Mouse (Mus musculus) liver, embryonic 11.5 days (tissue): ENCODE data around the gene Caskin2. TPM values are rescaled to one million over a fixed set of nuclear protein-coding genes. Genes with fewer than 3 reads are reported as not detected.

Source experiments
- ATAC-seq: fragments of 200-750 bp; cut with Nextera tagmentation; replicated peaks from 2 replicates; pipeline ENCODE4 v1.8.0; 2017; ENCODE audit warnings: moderate number of reproducible peaks, mild to moderate bottlenecking, moderate TSS enrichment, moderate library complexity; ENCODE audit not compliant: low FRiP score
- DNase-seq: peaks from one replicate; pipeline ENCODE4 v3.0.0-alpha.2; 2017; ENCODE audit warnings: low spot score
- H3K27ac ChIP-seq: fragments of 300-500 bp; sonication (generic); 2 replicates; pipeline ENCODE4 v1.5.1; 2014; ENCODE audit warnings: mild to moderate bottlenecking, low read depth, low read length, control low read depth
- H3K27me3 ChIP-seq: fragments of 300-500 bp; sonication (generic); replicated peaks from 2 replicates; pipeline ENCODE4 v1.6.1; 2014; ENCODE audit warnings: low read length, mixed read lengths; ENCODE audit not compliant: control insufficient read depth, insufficient read depth
- H3K36me3 ChIP-seq: fragments of 300-500 bp; sonication (generic); 2 replicates; pipeline ENCODE4 v1.6.1; 2014; ENCODE audit warnings: mild to moderate bottlenecking, low read length, moderate library complexity, mixed read lengths; ENCODE audit not compliant: control insufficient read depth, insufficient read depth
- H3K4me1 ChIP-seq: fragments of 300-500 bp; sonication (generic); replicated peaks from 2 replicates; pipeline ENCODE4 v1.6.1; 2014; ENCODE audit warnings: low read length, mixed read lengths; ENCODE audit not compliant: control insufficient read depth, insufficient read depth
- H3K4me2 ChIP-seq: fragments of 300-500 bp; sonication (generic); 2 replicates; pipeline ENCODE4 v1.6.1; 2014; ENCODE audit warnings: mild to moderate bottlenecking, control low read depth, moderate library complexity
- H3K4me3 ChIP-seq: fragments of 300-500 bp; sonication (generic); 2 replicates; pipeline ENCODE4 v1.5.1; 2014; ENCODE audit warnings: low read depth, low read length, control low read depth
- H3K9ac ChIP-seq: fragments of 300-500 bp; sonication (generic); 2 replicates; pipeline ENCODE4 v1.6.1; 2014; ENCODE audit warnings: low read depth, low read length, control low read depth
- H3K9me3 ChIP-seq: fragments of 300-500 bp; sonication (generic); 2 replicates; pipeline ENCODE4 v1.6.1; 2016; ENCODE audit warnings: low read length, inconsistent platforms, mixed read lengths; ENCODE audit not compliant: control insufficient read depth
- WGBS: fragments of 180-500 bp; shearing (Covaris S2); extraction: QIAGEN DNeasy Blood & Tissue Kit; methylation state at CpG from one replicate; pipeline ENCODE4 v1.1.7; 2014; 5-methylcytosine and 5-hydroxymethylcytosine counted together
- polyA plus RNA-seq: library from polyadenylated mRNA; unstranded; fragments of >200 nt; fragmentation: Nextera tagmentation; extraction: Ambion mirVana; gene quantifications from 2 replicates; pipeline ENCODE4 v1.2.1, GENCODE M21; 2014

The Caskin2 gene
- polyA plus RNA-seq, 1 experiment from 2014 or later: 13.5 TPM

GRCm38 (mm10) chr11:115843891-115844239 is 30.4 kb upstream of the Caskin2 start:
- DNase-seq: no peak
- H3K4me1 ChIP-seq: peaks cover 46% of the 10 kb centered on the region

GRCm38 (mm10) chr11:115843141-115843890 is 29.9 kb upstream of the Caskin2 start:
- Histone ChIP-seq H3K27ac (peak overlapping the region; percentile 87), H3K36me3 (peaks cover 15% of the 10 kb centered on the region), H3K27me3 (no peaks in the 10 kb centered on the region), H3K4me3 (no peak overlapping the region), H3K4me1 (peaks cover 52% of the 10 kb centered on the region), H3K9me3 (peaks cover 3% of the 10 kb centered on the region), H3K4me2 (no peak overlapping the region), H3K9ac (no peak overlapping the region; the same call in 1 of the 2 replicates)
- ATAC-seq (no peak), DNase-seq (no peak)
- WGBS: 79% methylated on average over 12 of the region's 14 CpGs

More at GRCm38 (mm10) chr11:115843891-115844239, 30.4 kb upstream of the Caskin2 start:
- no peak overlapping the region for H3K9ac ChIP-seq
- H3K27me3 ChIP-seq: no peaks in the 10 kb centered on the region
- H3K36me3 ChIP-seq: peaks cover 15% of the 10 kb centered on the region
- H3K9me3 ChIP-seq: peaks cover 3% of the 10 kb centered on the region
- no peak overlapping the region; the same call in 1 of the 2 replicates for H3K27ac ChIP-seq
- H3K4me2 ChIP-seq: no peak overlapping the region
- 82% methylated on average over 5 of the region's 5 CpGs for WGBS
- ATAC-seq: no peak
- H3K4me3 ChIP-seq: no peak overlapping the region

GRCm38 (mm10) chr11:115841961-115842550 is 28.6 kb upstream of the Caskin2 start:
- no peak overlapping the region for H3K4me3 ChIP-seq

GRCm38 (mm10) chr11:115841044-115841443 is 27.6 kb upstream of the Caskin2 start:
- Histone ChIP-seq H3K27ac (peak overlapping the region; percentile 87; the same call in 1 of the 2 replicates), H3K9ac (no peak overlapping the region), H3K4me1 (peaks cover 54% of the 10 kb centered on the region), H3K4me3 (no peak overlapping the region), H3K9me3 (peaks cover 3% of the 10 kb centered on the region), H3K4me2 (no peak overlapping the region), H3K36me3 (peaks cover 10% of the 10 kb centered on the region), H3K27me3 (no peaks in the 10 kb centered on the region)
- no peak for ATAC-seq
- 82% methylated on average over 6 of the region's 6 CpGs for WGBS
- DNase-seq: no peak

More at GRCm38 (mm10) chr11:115841961-115842550, 28.6 kb upstream of the Caskin2 start:
- Histone ChIP-seq H3K36me3 (peaks cover 15% of the 10 kb centered on the region), H3K27me3 (no peaks in the 10 kb centered on the region), H3K9ac (peak overlapping the region; percentile 4; the same call in 1 of the 2 replicates), H3K27ac (peak overlapping the region; percentile 87), H3K9me3 (peaks cover 3% of the 10 kb centered on the region), H3K4me2 (peak overlapping the region; percentile 58), H3K4me1 (peaks cover 54% of the 10 kb centered on the region)
- DNase-seq (peak; percentile 72), ATAC-seq (peak; percentile 97)
- 24% methylated on average over 6 of the region's 6 CpGs for whole genome bisulfite sequencing

GRCm38 (mm10) chr11:115839732-115840131 is 26.3 kb upstream of the Caskin2 start:
- 66% methylated on average over 3 of the region's 3 CpGs for WGBS

GRCm38 (mm10) chr11:115838895-115839311 is 25.5 kb upstream of the Caskin2 start:
- Histone ChIP-seq H3K36me3 (no peaks in the 10 kb centered on the region), H3K4me1 (peaks cover 52% of the 10 kb centered on the region), H3K4me2 (no peak overlapping the region), H3K27me3 (no peaks in the 10 kb centered on the region), H3K9ac (no peak overlapping the region), H3K9me3 (no peaks in the 10 kb centered on the region), H3K4me3 (no peak overlapping the region), H3K27ac (no peak overlapping the region)
- 31% methylated on average over 4 of the region's 4 CpGs for WGBS
- ATAC-seq (peak; percentile 48), DNase-seq (no peak)

More at GRCm38 (mm10) chr11:115839732-115840131, 26.3 kb upstream of the Caskin2 start:
- ATAC-seq (no peak), DNase-seq (no peak)
- Histone ChIP-seq H3K36me3 (no peaks in the 10 kb centered on the region; the same call in 1 of the 2 replicates), H3K27me3 (no peaks in the 10 kb centered on the region), H3K4me2 (no peak overlapping the region), H3K27ac (no peak overlapping the region), H3K9ac (no peak overlapping the region), H3K4me1 (peaks cover 54% of the 10 kb centered on the region), H3K4me3 (no peak overlapping the region), H3K9me3 (no peaks in the 10 kb centered on the region)

- DNase-seq: no peak
- no peak for ATAC-seq
- no peak overlapping the region for H3K4me2 ChIP-seq
- H3K9ac ChIP-seq: no peak overlapping the region
- H3K36me3 ChIP-seq: no peaks in the 10 kb centered on the region
- no peaks in the 10 kb centered on the region for H3K9me3 ChIP-seq
- no peaks in the 10 kb centered on the region for H3K27me3 ChIP-seq
- peaks cover 52% of the 10 kb centered on the region for H3K4me1 ChIP-seq
- no peak overlapping the region for H3K4me3 ChIP-seq
- WGBS: 89% methylated on average over 22 of the region's 22 CpGs
- no peak overlapping the region for H3K27ac ChIP-seq
Measured at GRCm38 (mm10) chr11:115837606-115838345, 24.3 kb upstream of the Caskin2 start.

- H3K27ac ChIP-seq: no peak overlapping the region
- no peak overlapping the region for H3K4me2 ChIP-seq
- no peaks in the 10 kb centered on the region for H3K27me3 ChIP-seq
- no peak for ATAC-seq
- H3K9ac ChIP-seq: no peak overlapping the region
- H3K4me1 ChIP-seq: peaks cover 52% of the 10 kb centered on the region
- no peaks in the 10 kb centered on the region for H3K36me3 ChIP-seq
- no peak for DNase-seq
- WGBS: 75% methylated on average over 11 of the region's 11 CpGs
- no peak overlapping the region for H3K4me3 ChIP-seq
- no peaks in the 10 kb centered on the region for H3K9me3 ChIP-seq
Measured at GRCm38 (mm10) chr11:115836656-115837395, 23.4 kb upstream of the Caskin2 start.
